Mouse (Mus musculus) E14TG2a.4 (cell line): ENCODE results near the gene Use1.

Source experiments
- CTCF ChIP-seq: conservative IDR thresholded peaks from 2 replicates; pipeline ENCODE4 v1.5.1; 2014; ENCODE audit warnings: low read length
- NANOG ChIP-seq: IDR thresholded peaks from 2 replicates; pipeline ENCODE4 v1.6.1; 2014; ENCODE audit warnings: borderline replicate concordance, low read length, mixed read lengths

DNA sequence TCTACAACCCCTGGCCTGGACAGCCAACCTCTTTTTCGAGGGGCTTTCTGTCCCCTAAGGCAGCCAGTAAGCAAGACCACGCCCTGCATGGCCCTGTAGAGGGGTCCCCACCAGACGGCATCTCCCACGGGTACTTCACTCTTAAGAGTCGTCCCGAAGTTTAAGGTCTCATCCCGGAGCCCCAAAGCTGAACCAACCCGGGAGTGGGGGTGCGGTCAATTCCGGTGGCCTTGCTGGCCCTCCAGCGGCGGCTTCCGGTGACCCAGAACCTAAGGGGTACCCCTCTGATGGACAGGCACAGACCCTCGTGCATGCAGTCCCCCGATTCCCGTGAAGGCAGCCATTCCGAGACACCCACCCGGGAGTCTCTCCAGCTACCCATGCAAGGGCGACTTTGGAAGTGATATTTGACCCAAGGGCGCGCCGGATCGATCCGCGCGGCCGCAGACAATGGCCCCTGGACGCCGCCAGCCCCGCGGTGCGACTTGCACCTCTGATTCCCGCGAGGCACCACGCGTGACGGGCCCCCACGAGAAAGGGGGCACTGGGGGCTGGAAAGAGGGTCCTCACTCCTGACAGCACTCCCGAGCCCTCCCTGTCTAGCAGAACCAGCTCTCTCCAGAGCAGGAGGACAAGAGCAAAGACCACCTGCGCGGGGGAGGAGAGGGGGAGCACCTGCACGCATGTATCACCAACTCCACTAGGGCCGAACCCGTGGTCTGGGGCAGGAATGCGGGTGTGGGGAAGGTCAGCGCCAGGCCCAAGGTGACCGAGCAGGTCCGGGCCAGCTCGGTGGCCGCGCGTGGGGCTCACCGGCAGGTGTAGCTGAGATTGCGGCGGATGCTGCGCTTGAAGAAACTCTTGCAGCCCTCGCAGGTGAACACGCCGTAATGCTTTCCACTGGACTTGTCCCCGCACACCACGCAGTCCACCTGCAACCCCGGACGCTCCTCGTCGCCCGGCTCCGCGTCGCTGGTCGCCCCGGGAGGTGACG is 13.8 kb downstream of the Use1 start:
- no peak for TF ChIP-seq CTCF
- no peak for TF ChIP-seq NANOG
